Mouse (Mus musculus): ENCODE data around the gene Lamc1.

DNA sequence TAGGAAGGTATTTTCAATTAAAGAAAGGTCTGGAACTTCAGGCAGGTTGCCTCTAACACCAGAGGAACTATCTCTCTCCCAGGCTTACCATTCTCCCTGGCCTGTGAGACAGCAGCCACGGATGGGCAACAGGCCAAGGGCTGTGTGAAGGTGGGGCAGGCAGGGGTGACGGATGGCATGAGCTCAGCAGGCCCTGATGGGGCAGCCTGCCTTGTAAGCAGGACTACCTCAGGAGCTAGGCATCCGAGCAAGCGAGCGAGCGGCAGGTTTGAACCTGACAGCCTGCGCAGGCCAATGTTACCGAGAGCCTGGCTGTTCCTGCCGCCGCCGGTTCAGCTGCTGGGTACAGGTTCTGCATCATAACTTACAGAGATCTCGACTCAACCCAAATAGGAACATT, 157.8 kb downstream of the Lamc1 start:
- TF ChIP-seq GATA1 (IDR thresholded peaks at IDR 0.05; ENCODE audit: low read depth, low read length) (no peak), TBP (IDR thresholded peaks at IDR 0.05; ENCODE audit: low read depth, low read length) (no peak), SMC3 (IDR thresholded peaks at IDR 0.05; ENCODE audit: low read depth, low read length) (no peak), ZKSCAN1 (IDR thresholded peaks at IDR 0.05; ENCODE audit: low read depth, low read length) (no peak), EP300 (IDR thresholded peaks at IDR 0.05; ENCODE audit: low read depth in 1 of 2, low read length in 2 of 2) (no peak), CTCF (IDR thresholded peaks at IDR 0.05 in 2 of 3, conservative IDR thresholded peaks at IDR 0.05 in 1 of 3; ENCODE audit: control insufficient read depth in 1 of 3, insufficient read depth in 1 of 3, low read depth in 2 of 3, low read length in 3 of 3, poor library complexity in 1 of 3, severe bottlenecking in 1 of 3) (no peak)

Measured in MEL (cell line).